Comparison of ENCODE assay signal across 25 mouse cellular contexts in genomic region chr15:51657621-51658020, GRCm38 (mm10).
"Had no signal": no experiment of that assay in that cellular context is flagged by ENCODE, and none has a peak within 500 bp of the region (broad histone marks: within the 10 kb centered on the region; RNA-seq: fewer than 3 reads in every experiment).

No protein-coding gene starts in this region.

- DNase-seq: gastrocnemius, adult 2 months; gastrocnemius, postnatal 10 days; gastrocnemius, postnatal 25 days; heart, adult 18-20 months; heart, postnatal 14 days; heart, postnatal 36 days; kidney, adult 11 months; kidney, adult 2 months; kidney, adult 9 months; kidney, postnatal 14 days; kidney, postnatal 36 days; layer of hippocampus, adult 9-11 months; layer of hippocampus, postnatal 36 days; left cerebral cortex, postnatal 4 days had no signal

- H3K4me3 ChIP-seq: gastrocnemius, adult 2 months; heart, embryonic 10.5 days; heart, embryonic 13.5 days; heart, embryonic 15.5 days; hindbrain, embryonic 13.5 days; hindbrain, embryonic 15.5 days; kidney, embryonic 15.5 days; limb, embryonic 13.5 days; limb, embryonic 15.5 days had no signal

- H3K9me3 ChIP-seq: heart, embryonic 10.5 days; hindbrain, embryonic 15.5 days; kidney, embryonic 15.5 days had no signal

- H3K36me3 ChIP-seq: heart, embryonic 10.5 days; heart, embryonic 13.5 days; heart, embryonic 15.5 days; hindbrain, embryonic 13.5 days; hindbrain, embryonic 15.5 days; kidney, embryonic 15.5 days; limb, embryonic 13.5 days; limb, embryonic 15.5 days had no signal

- H3K4me2 ChIP-seq: heart, embryonic 13.5 days; heart, embryonic 15.5 days; hindbrain, embryonic 13.5 days; hindbrain, embryonic 15.5 days; kidney, embryonic 15.5 days; limb, embryonic 13.5 days; limb, embryonic 15.5 days had no signal

- ATAC-seq: hindbrain, postnatal 0 days; intestine, embryonic 16.5 days had no signal

- H3K27me3 ChIP-seq: heart, embryonic 13.5 days; heart, embryonic 15.5 days; hindbrain, embryonic 13.5 days; hindbrain, embryonic 15.5 days; kidney, embryonic 15.5 days; limb, embryonic 13.5 days; limb, embryonic 15.5 days had no signal

- H3K4me1 ChIP-seq: heart, embryonic 10.5 days; heart, embryonic 13.5 days; heart, embryonic 15.5 days; hindbrain, embryonic 13.5 days; hindbrain, embryonic 15.5 days; kidney, embryonic 15.5 days had no signal

- H3K9ac ChIP-seq: heart, embryonic 13.5 days; heart, embryonic 15.5 days; hindbrain, embryonic 13.5 days; hindbrain, embryonic 15.5 days; kidney, embryonic 15.5 days; limb, embryonic 13.5 days; limb, embryonic 15.5 days had no signal

- H3K27ac ChIP-seq: gastrocnemius, adult 2 months; heart, embryonic 10.5 days; heart, embryonic 13.5 days; heart, embryonic 15.5 days; hindbrain, embryonic 13.5 days; hindbrain, embryonic 15.5 days; hindbrain, postnatal 0 days; kidney, embryonic 15.5 days; kidney, postnatal 0 days; limb, embryonic 13.5 days; limb, embryonic 15.5 days had no signal
